Mouse (Mus musculus): ENCODE measurements around the gene Lonp1. TPM values are rescaled to one million over a fixed set of nuclear protein-coding genes. Genes with fewer than 3 reads are reported as not detected.
A peak's percentile ranks its signal among the peaks of the same experiment; 100 is the strongest.

Gene Lonp1
- total and polyA plus RNA-seq, 2 experiments from 2014 or later, result 40.1 to 69.5 TPM

DNA sequence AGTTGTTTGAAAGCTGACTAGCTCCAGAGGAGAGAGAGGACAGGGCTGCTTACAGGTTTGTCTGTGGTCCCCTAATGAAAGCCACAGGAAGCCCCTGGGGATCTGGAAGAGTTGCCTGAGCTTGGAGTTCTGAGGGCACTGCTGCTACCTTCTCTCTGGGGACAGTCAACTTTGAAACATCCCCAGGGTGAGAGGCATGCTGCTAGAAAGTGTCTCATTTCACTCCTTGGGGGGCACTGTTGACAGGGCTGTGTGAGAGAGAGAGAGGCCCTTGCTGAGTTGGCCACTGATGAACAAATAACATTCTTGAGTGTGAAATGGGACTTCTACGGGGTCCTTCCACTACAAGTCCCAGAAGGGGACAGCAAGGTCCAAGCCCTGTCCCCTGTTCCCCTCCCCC is 38.9 kb downstream of the Lonp1 start:
- peaks cover 24% of the 10 kb centered on the region for H3K4me1 ChIP-seq (ENCODE audit: insufficient read depth, low read length)

DNA sequence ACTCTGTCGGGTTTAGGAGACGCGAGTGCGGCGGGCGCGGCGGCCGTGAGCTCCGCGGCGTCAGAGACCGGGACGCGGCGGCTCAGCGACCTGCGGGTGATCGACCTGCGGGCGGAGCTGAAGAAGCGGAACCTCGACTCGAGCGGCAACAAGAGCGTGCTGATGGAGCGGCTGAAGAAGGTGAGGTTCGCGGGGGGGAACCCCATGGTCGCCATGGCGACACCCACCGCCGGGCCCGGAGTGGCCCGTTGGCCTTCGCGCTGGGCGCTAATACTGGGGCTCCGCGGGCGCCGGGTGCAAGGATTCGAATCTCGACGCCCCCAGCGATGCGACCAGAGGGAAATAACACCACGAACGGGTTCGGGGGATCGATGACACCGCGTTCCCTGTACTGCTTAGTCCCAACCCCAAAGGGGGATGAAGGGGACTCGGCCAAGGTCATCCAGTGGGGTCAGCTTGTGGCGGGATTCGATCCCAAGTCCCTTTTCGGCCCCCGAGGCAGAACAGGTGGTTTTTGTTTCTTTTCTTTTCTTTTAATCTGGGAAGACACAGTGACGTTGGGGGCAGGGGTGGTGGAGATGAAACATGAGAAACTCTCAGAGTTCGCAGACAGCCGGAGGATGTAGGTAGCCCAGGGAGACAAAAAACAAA is 41.4 kb downstream of the Lonp1 start:
- peaks cover 26% of the 10 kb centered on the region for H3K4me1 ChIP-seq (ENCODE audit: insufficient read depth, low read length)
- peak overlapping the region; percentile 68 for H3K4me3 ChIP-seq (ENCODE audit: low read depth, low read length)
- peak overlapping the region; percentile 72 for H3K4me2 ChIP-seq (ENCODE audit: low read depth, low read length, poor library complexity, severe bottlenecking)
- ATAC-seq (ENCODE audit: low FRiP score) (peak; percentile 2; the same call in 1 of the 2 replicates), DNase-seq (ENCODE audit: low spot score) (peak; percentile 47)
- peak overlapping the region; percentile 82 for H3K9ac ChIP-seq (replicated peaks; ENCODE audit: low read length, poor library complexity, severe bottlenecking)
- under 1% methylated on average over 59 of the region's 61 CpGs for WGBS
- peaks cover 35% of the 10 kb centered on the region for H3K36me3 ChIP-seq (ENCODE audit: insufficient read depth, low read length)
- H3K9me3 ChIP-seq (ENCODE audit: low read length), result no peaks in the 10 kb centered on the region
- no peak for TF ChIP-seq CTCF (IDR thresholded peaks at IDR 0.05)
- H3K27ac ChIP-seq (ENCODE audit: low read depth, low read length), result peak overlapping the region; percentile 83
- no peaks in the 10 kb centered on the region for H3K27me3 ChIP-seq (ENCODE audit: insufficient read depth, low read length)

More for the DNA sequence above, 38.9 kb downstream of the Lonp1 start:
- no peak overlapping the region for H3K4me3 ChIP-seq (ENCODE audit: low read depth, low read length)
- no peak for TF ChIP-seq CTCF (IDR thresholded peaks at IDR 0.05)
- peaks cover 47% of the 10 kb centered on the region for H3K36me3 ChIP-seq (ENCODE audit: insufficient read depth, low read length)
- no peak overlapping the region for H3K27ac ChIP-seq (ENCODE audit: low read depth, low read length)
- 67% methylated on average over 1 of the region's 1 CpGs for WGBS
- no peaks in the 10 kb centered on the region for H3K9me3 ChIP-seq (ENCODE audit: low read length)
- no peaks in the 10 kb centered on the region for H3K27me3 ChIP-seq (ENCODE audit: insufficient read depth, low read length)
- ATAC-seq (ENCODE audit: low FRiP score) (no peak), DNase-seq (ENCODE audit: low spot score) (no peak)
- H3K4me2 ChIP-seq (ENCODE audit: low read depth, low read length, poor library complexity, severe bottlenecking), result no peak overlapping the region
- H3K9ac ChIP-seq (replicated peaks; ENCODE audit: low read length, poor library complexity, severe bottlenecking), result no peak overlapping the region

DNA sequence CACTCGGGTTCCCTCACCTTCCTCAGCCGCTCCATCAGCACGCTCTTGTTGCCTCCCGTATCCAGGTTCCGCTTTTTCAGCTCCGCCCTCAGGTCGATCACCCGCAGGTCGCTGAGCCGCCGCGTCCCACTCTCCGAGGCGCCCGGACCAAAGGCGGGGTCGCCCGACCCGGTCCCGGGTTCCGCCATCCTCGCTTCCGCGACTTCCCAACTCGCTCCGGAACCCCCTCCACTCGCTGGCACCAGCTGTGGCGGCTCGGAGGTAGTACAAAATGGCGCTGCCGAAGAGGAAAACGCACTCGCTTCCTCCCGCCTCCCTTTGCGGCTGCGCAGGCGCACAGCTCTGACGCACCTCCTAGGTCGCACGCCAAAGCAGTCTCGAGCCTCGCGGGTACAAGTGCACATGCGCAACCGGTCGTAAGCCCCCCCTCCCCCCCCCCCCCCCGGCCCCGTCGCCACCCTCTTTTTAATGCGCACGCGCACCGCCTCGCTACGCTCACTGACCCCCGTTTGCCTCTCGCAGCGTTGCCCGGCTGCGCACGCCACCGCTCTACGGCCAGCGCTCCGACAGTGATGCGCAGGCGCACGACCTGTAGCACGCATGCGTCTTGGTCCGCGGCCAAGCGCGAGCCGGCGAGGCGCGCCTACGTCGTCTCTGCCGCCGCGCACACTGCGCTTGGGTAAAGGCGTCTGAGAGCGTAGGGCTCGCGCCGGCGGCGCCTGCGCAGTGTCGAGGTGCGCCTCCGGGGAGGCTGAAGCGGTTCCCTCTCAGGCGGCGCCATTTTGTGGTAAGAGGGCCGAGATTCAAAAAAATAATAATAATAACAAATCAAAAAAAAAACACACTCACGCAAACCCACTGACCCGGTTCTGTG is 42.2 kb downstream of the Lonp1 start, which contains the start of the genes Safb2 and Safb:
TSS of gene Safb2 (minus strand) at position 329 of the 874 bp plus-strand sequence.
TSS of gene Safb (plus strand) at position 569 of the 874 bp plus-strand sequence.
- peak; percentile 95 for ATAC-seq (ENCODE audit: low FRiP score)
- under 1% methylated on average over 79 of the region's 101 CpGs for WGBS
- H3K4me1 ChIP-seq (ENCODE audit: insufficient read depth, low read length), result peaks cover 26% of the 10 kb centered on the region

DNA sequence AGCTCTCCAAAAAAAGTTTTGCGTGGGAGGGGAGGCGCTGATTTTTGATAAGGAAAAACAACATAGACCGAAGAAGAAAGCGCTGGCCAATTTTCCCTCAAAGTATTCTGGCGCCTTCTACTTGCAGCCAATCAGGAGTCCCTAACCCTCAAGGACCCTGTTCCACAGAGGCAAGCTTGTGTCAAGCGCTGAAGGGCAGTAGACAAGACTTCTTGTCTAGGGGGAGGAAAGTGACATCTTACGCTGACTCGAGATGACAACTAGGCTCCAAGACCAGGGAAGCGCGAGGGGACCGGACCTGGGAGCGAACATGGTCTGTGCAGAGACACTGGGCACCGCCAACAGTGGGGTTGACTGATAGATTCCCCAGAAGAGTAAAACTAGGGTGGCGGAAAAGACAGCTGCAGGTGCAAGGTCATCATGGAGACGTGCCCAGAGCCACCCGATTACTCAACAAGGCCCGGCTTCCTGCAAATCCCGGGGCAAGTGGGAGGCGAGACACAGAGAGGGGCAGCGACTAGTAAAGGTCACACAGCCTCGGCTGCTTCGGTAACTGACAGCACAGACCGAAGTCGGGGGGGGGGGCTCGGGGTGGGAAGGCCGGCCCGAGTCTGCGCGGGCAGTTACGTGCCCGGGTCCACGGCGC is 43.0 kb downstream of the Lonp1 start:
- WGBS, result 4% methylated on average over 31 of the region's 33 CpGs
- TF ChIP-seq CTCF (IDR thresholded peaks at IDR 0.05), result no peak
- Histone ChIP-seq H3K4me2 (ENCODE audit: low read depth, low read length, poor library complexity, severe bottlenecking) (peak overlapping the region; percentile 76), H3K27me3 (ENCODE audit: insufficient read depth, low read length) (no peaks in the 10 kb centered on the region), H3K36me3 (ENCODE audit: insufficient read depth, low read length) (peaks cover 21% of the 10 kb centered on the region), H3K9me3 (ENCODE audit: low read length) (no peaks in the 10 kb centered on the region), H3K4me1 (ENCODE audit: insufficient read depth, low read length) (peaks cover 26% of the 10 kb centered on the region), H3K9ac (replicated peaks; ENCODE audit: low read length, poor library complexity, severe bottlenecking) (peak overlapping the region; percentile 61), H3K27ac (ENCODE audit: low read depth, low read length) (peak overlapping the region; percentile 87), H3K4me3 (ENCODE audit: low read depth, low read length) (peak overlapping the region; percentile 52)
- no peak for DNase-seq (ENCODE audit: low spot score)
- ATAC-seq (ENCODE audit: low FRiP score), result no peak

More for the DNA sequence above, 42.2 kb downstream of the Lonp1 start, which contains the start of the genes Safb2 and Safb:
- Histone ChIP-seq H3K36me3 (ENCODE audit: insufficient read depth, low read length) (peaks cover 27% of the 10 kb centered on the region), H3K9ac (replicated peaks; ENCODE audit: low read length, poor library complexity, severe bottlenecking) (peak within 1 kb of the TSS; percentile 82), H3K27me3 (ENCODE audit: insufficient read depth, low read length) (no peaks in the 10 kb centered on the region), H3K27ac (ENCODE audit: low read depth, low read length) (peak within 1 kb of the TSS; percentile 87), H3K9me3 (ENCODE audit: low read length) (no peaks in the 10 kb centered on the region), H3K4me2 (ENCODE audit: low read depth, low read length, poor library complexity, severe bottlenecking) (peak within 1 kb of the TSS; percentile 76), H3K4me3 (ENCODE audit: low read depth, low read length) (peak within 1 kb of the TSS; percentile 68)
- DNase-seq (ENCODE audit: low spot score), result peak; percentile 100
- peak; percentile 49 for TF ChIP-seq CTCF (IDR thresholded peaks at IDR 0.05)

DNA sequence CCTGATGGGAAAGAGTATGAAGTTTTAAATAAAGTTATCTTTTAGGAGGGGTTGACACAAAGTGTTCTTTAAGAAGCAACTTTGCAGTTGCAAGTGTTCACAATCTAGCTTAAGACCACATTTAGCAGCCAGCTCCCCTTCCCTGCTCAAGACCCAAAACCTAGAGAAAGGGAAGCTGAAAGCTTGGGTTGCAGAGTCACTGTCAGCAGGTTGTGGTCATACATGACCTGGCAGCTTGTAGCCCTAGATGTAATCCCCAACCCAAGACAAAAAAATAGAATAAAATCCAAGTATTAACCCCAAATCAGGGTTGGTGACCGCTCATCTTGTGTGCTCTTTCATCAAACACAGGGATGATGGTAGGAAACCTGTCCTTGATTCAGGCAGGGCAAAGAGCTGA is 43.6 kb downstream of the Lonp1 start:
- ATAC-seq (ENCODE audit: low FRiP score), result no peak
- H3K9me3 ChIP-seq (ENCODE audit: low read length), result no peaks in the 10 kb centered on the region
- H3K36me3 ChIP-seq (ENCODE audit: insufficient read depth, low read length), result peaks cover 24% of the 10 kb centered on the region
- peak overlapping the region; percentile 52 for H3K4me3 ChIP-seq (ENCODE audit: low read depth, low read length)
- no peak for DNase-seq (ENCODE audit: low spot score)
- H3K27me3 ChIP-seq (ENCODE audit: insufficient read depth, low read length), result no peaks in the 10 kb centered on the region
- TF ChIP-seq CTCF (IDR thresholded peaks at IDR 0.05), result no peak
- H3K4me2 ChIP-seq (ENCODE audit: low read depth, low read length, poor library complexity, severe bottlenecking), result peak overlapping the region; percentile 76
- H3K9ac ChIP-seq (replicated peaks; ENCODE audit: low read length, poor library complexity, severe bottlenecking), result peak overlapping the region; percentile 61; the same call in 1 of the 2 replicates
- 69% methylated on average over 1 of the region's 1 CpGs for WGBS
- peaks cover 26% of the 10 kb centered on the region for H3K4me1 ChIP-seq (ENCODE audit: insufficient read depth, low read length)
- H3K27ac ChIP-seq (ENCODE audit: low read depth, low read length), result no peak overlapping the region
